Mouse (Mus musculus) megakaryocyte, embryonic 14.5 days (primary cell): Measurements from ENCODE around the gene Vsx2. TPM values are rescaled to one million over a fixed set of nuclear protein-coding genes. Genes with fewer than 3 reads are reported as not detected.
A peak's percentile ranks its signal among the peaks of the same experiment; 100 is the strongest.

ENCODE experiments used
- H3K27me3 ChIP-seq: replicated peaks from 2 replicates; pipeline ENCODE3; 2012; ENCODE audit warnings: inconsistent platforms
- H3K36me3 ChIP-seq: replicated peaks from 2 replicates; pipeline ENCODE3; 2012; ENCODE audit warnings: low read length, inconsistent platforms, mixed read lengths
- H3K4me1 ChIP-seq: 2 replicates; pipeline ENCODE4 v1.6.1; 2012; ENCODE audit warnings: inconsistent platforms
- H3K4me3 ChIP-seq: replicated peaks from 2 replicates; pipeline ENCODE3; 2012; ENCODE audit warnings: moderate library complexity, mild to moderate bottlenecking, inconsistent platforms
- H3K9me3 ChIP-seq: 2 replicates; pipeline ENCODE4 v1.6.1; 2012; ENCODE audit warnings: inconsistent platforms
- FLI1 ChIP-seq: IDR thresholded peaks from 2 replicates; pipeline ENCODE4 v1.6.1; 2012; ENCODE audit warnings: low read length, inconsistent platforms, mixed read lengths
- GATA1 ChIP-seq: IDR thresholded peaks from 3 replicates; pipeline ENCODE4 v1.6.1; 2012; ENCODE audit warnings: mixed read lengths, low read length, inconsistent platforms, borderline replicate concordance
- polyA plus RNA-seq: library from polyadenylated mRNA; stranded (reverse); fragments of >175 nt; gene quantifications from 2 replicates; pipeline ENCODE4 v1.2.3, GENCODE M21; 2012; ENCODE audit warnings: low replicate concordance; ENCODE audit not compliant: insufficient read depth

The Vsx2 gene
- polyA plus RNA-seq, 1 experiment = not detected

- Histone ChIP-seq H3K27me3 (peaks cover 65% of the 10 kb centered on the region), H3K4me3 (no peak overlapping the region), H3K36me3 (no peaks in the 10 kb centered on the region), H3K4me1 (peaks cover 32% of the 10 kb centered on the region), H3K9me3 (peaks cover 7% of the 10 kb centered on the region)
- TF ChIP-seq GATA1 (no peak), FLI1 (no peak)
Observed at GRCm38 (mm10) chr12:84640253-84640652, 70.7 kb downstream of the Vsx2 start.

GRCm38 (mm10) chr12:84640654-84641053, 71.1 kb downstream of the Vsx2 start, which contains the start of gene Vrtn:
Vrtn (plus strand) TSS chr12:84641019.
- no peak for TF ChIP-seq GATA1
- TF ChIP-seq FLI1 = no peak
- Histone ChIP-seq H3K9me3 (peaks cover 7% of the 10 kb centered on the region), H3K4me3 (peak within 1 kb of the TSS; percentile 64), H3K36me3 (no peaks in the 10 kb centered on the region), H3K4me1 (peaks cover 32% of the 10 kb centered on the region), H3K27me3 (peaks cover 65% of the 10 kb centered on the region)

Other genes with a start within 250 kb of the Vsx2 start
- gene Coq6, start 208.1 kb upstream of the Vsx2 start, polyA plus RNA-seq = 1.5 and 4.0 TPM in 2 replicates
- 0.09 TPM in 1 of 2 replicates, not detected in the other for gene Fam161b, start 207.9 kb upstream of the Vsx2 start, polyA plus RNA-seq
- gene Entpd5, start 160.7 kb upstream of the Vsx2 start, polyA plus RNA-seq = 0.83 and 1.0 TPM in 2 replicates
- gene Bbof1, start 160.7 kb upstream of the Vsx2 start, polyA plus RNA-seq = 0.95 TPM in 1 of 2 replicates, not detected in the other
- 1.7 and 24.6 TPM in 2 replicates for gene Rnf113a2, start 152.6 kb upstream of the Vsx2 start, polyA plus RNA-seq
- gene Aldh6a1, start 118.8 kb upstream of the Vsx2 start, polyA plus RNA-seq = 0.53 and 1.5 TPM in 2 replicates
- gene Lin52, start 118.3 kb upstream of the Vsx2 start, polyA plus RNA-seq = 0.60 TPM in 1 of 2 replicates, not detected in the other
- gene Abcd4, start 47.7 kb downstream of the Vsx2 start, polyA plus RNA-seq = 1.2 TPM in 1 of 2 replicates, not detected in the other
- gene Vrtn, start 71.3 kb downstream of the Vsx2 start, polyA plus RNA-seq = not detected in 2 replicates
- 0.66 TPM in 1 of 2 replicates, not detected in the other for gene Syndig1l, start 129.1 kb downstream of the Vsx2 start, polyA plus RNA-seq
- 34.2 and 286 TPM in 2 replicates for gene Npc2, start 203.4 kb downstream of the Vsx2 start, polyA plus RNA-seq
- gene Isca2, start 203.5 kb downstream of the Vsx2 start, polyA plus RNA-seq = 35.5 and 39.1 TPM in 2 replicates